Comparison of ENCODE assay signal across 24 mouse cellular contexts in the genomic region with DNA sequence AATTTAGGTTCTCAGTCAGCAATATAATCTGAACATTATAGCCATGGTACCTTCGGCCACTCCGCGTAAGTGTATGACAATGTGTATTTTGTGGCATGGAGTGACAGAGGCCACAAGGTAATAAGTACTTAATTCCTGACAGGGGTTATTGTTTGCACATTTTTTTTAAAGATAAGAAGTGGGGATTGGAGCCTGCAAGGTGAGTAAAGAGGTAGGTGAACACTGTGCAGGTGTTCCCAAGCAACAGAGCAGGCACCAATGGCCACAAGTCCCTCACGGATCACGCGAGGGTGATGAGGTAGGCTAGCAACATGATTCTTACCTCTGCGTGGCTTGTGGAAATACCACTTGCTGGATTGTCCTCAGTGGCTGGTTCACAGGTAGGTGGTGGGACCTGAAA.
DNase-seq lines count a peak whose midpoint lies in the region; ATAC-seq and TF ChIP-seq lines count a peak whose summit lies in the region.
"Had no signal": no experiment of that assay in that cellular context is flagged by ENCODE, and none has a peak within 500 bp of the region (broad histone marks: within the 10 kb centered on the region; RNA-seq: fewer than 3 reads in every experiment).

No protein-coding gene starts in this region.

- TF ChIP-seq POLR2A in lung, adult 2 months (IDR thresholded peaks at IDR 0.05; ENCODE audit: borderline replicate concordance, extremely low read depth, low read depth, low read length), result no peak

- H3K27me3 ChIP-seq in lung, embryonic 16.5 days (ENCODE audit: control insufficient read depth, insufficient read depth, low read depth, low read length), result no peaks in the 10 kb centered on the region
- H3K27me3 ChIP-seq in megakaryocyte, embryonic 14.5 days (replicated peaks), result peaks cover 5% of the 10 kb centered on the region
- no peaks in the 10 kb centered on the region for H3K27me3 ChIP-seq in stomach, postnatal 0 days (ENCODE audit: control insufficient read depth, insufficient read depth, low read length)
- H3K27me3 ChIP-seq in liver, postnatal 0 days (ENCODE audit: insufficient read depth, low read length), result no peaks in the 10 kb centered on the region
- H3K27me3 ChIP-seq: CH12.LX; embryonic facial prominence, embryonic 12.5 days; forebrain, embryonic 13.5 days had no signal

- no peak for TF ChIP-seq CTCF in lung, adult 2 months (IDR thresholded peaks at IDR 0.05; ENCODE audit: insufficient read depth, low read length)
- no peak for TF ChIP-seq CTCF in stomach, postnatal 0 days (IDR thresholded peaks at IDR 0.05; ENCODE audit: low read depth)
- no peak for TF ChIP-seq CTCF in liver, postnatal 0 days (IDR thresholded peaks at IDR 0.05; ENCODE audit: low read depth)

- H3K4me2 ChIP-seq in lung, embryonic 16.5 days (ENCODE audit: low read depth, low read length), result no peak overlapping the region
- H3K4me2 ChIP-seq in stomach, postnatal 0 days (replicated peaks; ENCODE audit: low read depth), result no peak overlapping the region
- no peak overlapping the region for H3K4me2 ChIP-seq in liver, postnatal 0 days (ENCODE audit: low read depth, low read length)
- H3K4me2 ChIP-seq: embryonic facial prominence, embryonic 12.5 days; forebrain, embryonic 13.5 days had no signal

- DNase-seq in lung, adult 2 months, result no peak
- no peak for DNase-seq in stomach, postnatal 0 days (ENCODE audit: low spot score)
- DNase-seq in liver, postnatal 0 days, result no peak
- DNase-seq: adrenal gland, adult 8-10 months; adrenal gland, postnatal 14 days; adrenal gland, postnatal 36 days; B cell, adult 2 months; cerebellum, adult 11-12 months; cerebellum, adult 2 months; cerebellum, adult 9-10 months; cerebellum, postnatal 10 days; cerebellum, postnatal 25 days had no signal

- H3K9ac ChIP-seq in lung, embryonic 16.5 days (ENCODE audit: low read length), result no peak overlapping the region
- H3K9ac ChIP-seq in stomach, postnatal 0 days (ENCODE audit: low read length), result no peak overlapping the region
- H3K9ac ChIP-seq in liver, postnatal 0 days (replicated peaks), result no peak overlapping the region
- H3K9ac ChIP-seq: embryonic facial prominence, embryonic 12.5 days; forebrain, embryonic 13.5 days had no signal

- ATAC-seq in lung, embryonic 16.5 days (ENCODE audit: low read depth), result peak; percentile 71
- ATAC-seq in megakaryocyte, adult 5-6 weeks (ENCODE audit: poor library complexity, severe bottlenecking), result no peak
- ATAC-seq in stomach, postnatal 0 days (ENCODE audit: low FRiP score, low TSS enrichment), result peak; percentile 45; the same call in 1 of the 2 replicates
- no peak for ATAC-seq in liver, postnatal 0 days
- ATAC-seq: activated CD4-positive, CD25-positive, alpha-beta regulatory T cell, adult 4 months; CD4-positive, CD25-positive, alpha-beta regulatory T cell, adult 4 months; forebrain, embryonic 13.5 days; forebrain, embryonic 16.5 days; Patski had no signal

- H3K9me3 ChIP-seq in lung, embryonic 16.5 days (ENCODE audit: control insufficient read depth, low read length), result no peaks in the 10 kb centered on the region
- 0 out of 2 replicates have a peak, but pooled peaks cover 3% of the 10 kb centered on the region for H3K9me3 ChIP-seq in megakaryocyte, embryonic 14.5 days
- H3K9me3 ChIP-seq in stomach, postnatal 0 days (ENCODE audit: control insufficient read depth, low read length), result no peaks in the 10 kb centered on the region
- H3K9me3 ChIP-seq in liver, postnatal 0 days (ENCODE audit: low read length), result no peaks in the 10 kb centered on the region
- H3K9me3 ChIP-seq: embryonic facial prominence, embryonic 10.5 days; embryonic facial prominence, embryonic 12.5 days; forebrain, embryonic 13.5 days; G1E had no signal

- WGBS in lung, embryonic 16.5 days, result 78% methylated on average over 7 of the region's 7 CpGs
- WGBS in lung, adult 2 months, result 86% methylated on average over 7 of the region's 7 CpGs
- WGBS in stomach, postnatal 0 days, result 82% methylated on average over 7 of the region's 7 CpGs
- 74% methylated on average over 7 of the region's 7 CpGs for WGBS in liver, postnatal 0 days (ENCODE audit: insufficient replicate concordance)

- no peak overlapping the region for H3K27ac ChIP-seq in lung, embryonic 16.5 days (ENCODE audit: low read length)
- no peak overlapping the region for H3K27ac ChIP-seq in stomach, postnatal 0 days (replicated peaks)
- no peak overlapping the region for H3K27ac ChIP-seq in liver, postnatal 0 days (ENCODE audit: low read depth)
- H3K27ac ChIP-seq: embryonic facial prominence, embryonic 10.5 days; embryonic facial prominence, embryonic 12.5 days; forebrain, embryonic 13.5 days had no signal

- TF ChIP-seq EP300 in stomach, postnatal 0 days (optimal IDR thresholded peaks at IDR 0.05), result no peak
- TF ChIP-seq EP300 in liver, postnatal 0 days (IDR thresholded peaks at IDR 0.05; ENCODE audit: low read depth), result no peak

- no peaks in the 10 kb centered on the region for H3K36me3 ChIP-seq in lung, embryonic 16.5 days (ENCODE audit: control insufficient read depth, insufficient read depth, low read length)
- H3K36me3 ChIP-seq in megakaryocyte, embryonic 14.5 days (replicated peaks; ENCODE audit: low read length), result no peaks in the 10 kb centered on the region
- no peaks in the 10 kb centered on the region for H3K36me3 ChIP-seq in stomach, postnatal 0 days (ENCODE audit: control insufficient read depth, insufficient read depth, low read length)
- no peaks in the 10 kb centered on the region for H3K36me3 ChIP-seq in liver, postnatal 0 days (replicated peaks; ENCODE audit: insufficient read depth, low read length)
- H3K36me3 ChIP-seq: embryonic facial prominence, embryonic 12.5 days; G1E had no signal

- H3K4me3 ChIP-seq in lung, embryonic 16.5 days (ENCODE audit: low read length), result no peak overlapping the region
- H3K4me3 ChIP-seq in lung, adult 2 months (replicated peaks; ENCODE audit: extremely low read depth, low read depth, low read length), result no peak overlapping the region
- H3K4me3 ChIP-seq in megakaryocyte, embryonic 14.5 days (replicated peaks), result peak overlapping the region; percentile 33
- H3K4me3 ChIP-seq in stomach, postnatal 0 days (ENCODE audit: low read depth, low read length), result no peak overlapping the region
- no peak overlapping the region for H3K4me3 ChIP-seq in liver, postnatal 0 days (ENCODE audit: low read depth, low read length)
- H3K4me3 ChIP-seq: embryonic facial prominence, embryonic 10.5 days; embryonic facial prominence, embryonic 12.5 days; forebrain, embryonic 13.5 days had no signal

- H3K4me1 ChIP-seq in lung, embryonic 16.5 days (replicated peaks; ENCODE audit: control insufficient read depth, insufficient read depth, low read length), result no peaks in the 10 kb centered on the region
- H3K4me1 ChIP-seq in lung, adult 2 months (ENCODE audit: control insufficient read depth, insufficient read depth, low read length), result no peaks in the 10 kb centered on the region
- H3K4me1 ChIP-seq in megakaryocyte, embryonic 14.5 days, result no peaks in the 10 kb centered on the region
- H3K4me1 ChIP-seq in stomach, postnatal 0 days (replicated peaks; ENCODE audit: control insufficient read depth, insufficient read depth), result no peaks in the 10 kb centered on the region
- no peaks in the 10 kb centered on the region for H3K4me1 ChIP-seq in liver, postnatal 0 days (ENCODE audit: insufficient read depth)
- H3K4me1 ChIP-seq: embryonic facial prominence, embryonic 10.5 days; embryonic facial prominence, embryonic 12.5 days; forebrain, embryonic 13.5 days had no signal

Comparison
In these comparisons a context has a peak if more than half of its experiments do, and no peak if none do; other contexts are left out.
1. ATAC-seq: peak in lung, embryonic 16.5 days (single experiment) and stomach, postnatal 0 days (single experiment); none in megakaryocyte, adult 5-6 weeks (single experiment) and liver, postnatal 0 days (single experiment).